Mouse (Mus musculus) spleen, postnatal 4 days (tissue): ENCODE results near the gene Olfr487.
"Not testable (repeated sequence)": the region's sequence is repeated elsewhere in the genome, so short reads cannot be mapped to it uniquely, and the experiment has no call there.

Experiments
- DNase-seq, 2 experiments: peaks; one replicate each; pipeline ENCODE4 v3.0.0; 2022; ENCODE audit warnings: low spot score in 2 of 2

The Olfr487 gene

GRCm38 (mm10) chr7:108214536-108214935, at the start of gene Olfr487:
Olfr487 (minus strand) TSS chr7:108214636.
- DNase-seq: not testable (repeated sequence)

- no peak for DNase-seq
These were observed 43.8 kb upstream of the Olfr487 start, which contains the start of gene Olfr488 for GRCm38 (mm10) chr7:108258247-108258646. Olfr488 (minus strand) TSS chr7:108258347.

GRCm38 (mm10) chr7:108233551-108233950, 19.1 kb upstream of the Olfr487 start:
- DNase-seq: no peak

- DNase-seq: no peak
These were observed 17.5 kb downstream of the Olfr487 start for GRCm38 (mm10) chr7:108196938-108197337.

GRCm38 (mm10) chr7:108196337-108196736, 18.1 kb downstream of the Olfr487 start:
- DNase-seq: not testable (repeated sequence)

- not testable (repeated sequence) for DNase-seq
These were observed 21.7 kb downstream of the Olfr487 start for GRCm38 (mm10) chr7:108192714-108193113.

GRCm38 (mm10) chr7:108191196-108191595, 23.2 kb downstream of the Olfr487 start:
- DNase-seq: not testable (repeated sequence)

GRCm38 (mm10) chr7:108185237-108185636, 29.2 kb downstream of the Olfr487 start:
- DNase-seq: not testable (repeated sequence)

GRCm38 (mm10) chr7:108184401-108184800, 30.0 kb downstream of the Olfr487 start:
- DNase-seq: not testable (repeated sequence)

- DNase-seq: not testable (repeated sequence)
These were observed 41.8 kb downstream of the Olfr487 start, which contains the start of gene Olfr486 for GRCm38 (mm10) chr7:108172642-108173041. Olfr486 (minus strand) TSS chr7:108172742.

- DNase-seq: no peak
These were observed 54.7 kb downstream of the Olfr487 start, which contains the start of gene Olfr485 for GRCm38 (mm10) chr7:108159771-108160170. Olfr485 (minus strand) TSS chr7:108159871.
